Mouse (Mus musculus): ENCODE results near the gene Mcat.

DNA sequence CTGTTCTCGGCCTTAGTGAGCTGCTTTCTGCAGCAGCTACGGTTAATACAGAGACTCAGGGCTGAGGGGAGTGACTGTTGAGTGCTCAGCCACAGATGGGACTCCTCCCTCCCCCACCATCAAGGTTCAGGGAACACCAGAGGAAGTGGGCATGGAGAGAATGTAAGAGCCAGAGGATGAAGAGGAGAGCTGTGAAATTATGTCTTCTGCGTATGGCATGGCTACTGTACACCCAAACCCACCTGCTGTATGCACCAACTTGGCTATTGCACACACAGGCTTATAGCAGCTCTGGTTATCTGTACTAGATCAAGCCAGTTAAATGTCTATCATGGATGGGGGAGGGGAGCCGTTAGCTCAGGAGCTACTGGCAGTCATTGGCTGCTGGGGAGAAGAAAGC is 37.6 kb upstream of the Mcat start:
- TF ChIP-seq CTCF (IDR thresholded peaks at IDR 0.05; ENCODE audit: control insufficient read depth, insufficient read depth, insufficient replicate concordance, low read depth, low read length) (no peak), POLR2A (IDR thresholded peaks at IDR 0.05; ENCODE audit: control insufficient read depth, low read depth, low read length) (no peak)

Measured in testis, adult 2 months (tissue).